Comparison of ENCODE assay signal across 22 mouse cellular contexts in genomic region chr3:142239298-142239697, GRCm38 (mm10).
DNase-seq lines count a peak whose midpoint lies in the region; ATAC-seq and TF ChIP-seq lines count a peak whose summit lies in the region.
"Had no signal": no experiment of that assay in that cellular context is flagged by ENCODE, and none has a peak within 500 bp of the region (broad histone marks: within the 10 kb centered on the region; RNA-seq: fewer than 3 reads in every experiment).

No protein-coding gene starts in this region.

- H3K9me3 ChIP-seq in liver, embryonic 14.5 days (ENCODE audit: control insufficient read depth, low read length) = no peaks in the 10 kb centered on the region
- H3K9me3 ChIP-seq in liver, embryonic 11.5 days (ENCODE audit: control insufficient read depth, low read length) = no peaks in the 10 kb centered on the region
- H3K9me3 ChIP-seq in limb, embryonic 10.5 days (replicated peaks) = no peaks in the 10 kb centered on the region
- H3K9me3 ChIP-seq in liver, postnatal 0 days (ENCODE audit: low read length) = no peaks in the 10 kb centered on the region
- H3K9me3 ChIP-seq: embryonic facial prominence, embryonic 12.5 days; embryonic facial prominence, embryonic 15.5 days; hindbrain, embryonic 10.5 days; hindbrain, embryonic 13.5 days had no signal

- H3K27me3 ChIP-seq in liver, embryonic 14.5 days (ENCODE audit: control insufficient read depth, insufficient read depth, low read length) = no peaks in the 10 kb centered on the region
- H3K27me3 ChIP-seq in liver, embryonic 11.5 days (replicated peaks; ENCODE audit: control insufficient read depth, insufficient read depth, low read length) = no peaks in the 10 kb centered on the region
- H3K27me3 ChIP-seq in limb, embryonic 10.5 days (ENCODE audit: low read depth, poor library complexity, severe bottlenecking) = peaks cover 71% of the 10 kb centered on the region
- no peaks in the 10 kb centered on the region for H3K27me3 ChIP-seq in liver, postnatal 0 days (ENCODE audit: insufficient read depth, low read length)
- H3K27me3 ChIP-seq: embryonic facial prominence, embryonic 12.5 days; embryonic facial prominence, embryonic 15.5 days; hindbrain, embryonic 13.5 days had no signal

- no peak overlapping the region for H3K4me3 ChIP-seq in liver, embryonic 14.5 days (ENCODE audit: insufficient read depth in 1 of 2, low read depth in 2 of 2, low read length in 2 of 2)
- H3K4me3 ChIP-seq in liver, embryonic 11.5 days (ENCODE audit: low read depth, low read length) = no peak overlapping the region
- no peak overlapping the region for H3K4me3 ChIP-seq in limb, embryonic 10.5 days
- H3K4me3 ChIP-seq in liver, postnatal 0 days (ENCODE audit: low read depth, low read length) = no peak overlapping the region
- H3K4me3 ChIP-seq: embryonic facial prominence, embryonic 12.5 days; embryonic facial prominence, embryonic 15.5 days; gastrocnemius, adult 2 months; hindbrain, embryonic 10.5 days; hindbrain, embryonic 13.5 days had no signal

- peak; percentile 23; the same call in 1 of the 2 replicates for ATAC-seq in liver, embryonic 14.5 days (ENCODE audit: insufficient read depth)
- ATAC-seq in liver, embryonic 11.5 days (replicated peaks; ENCODE audit: low FRiP score) = no peak
- peak; percentile 85 for ATAC-seq in liver, postnatal 0 days
- ATAC-seq: CD4-positive, CD25-positive, alpha-beta regulatory T cell, adult 4 months; hindbrain, embryonic 16.5 days had no signal

- intact Hi-C loops in heart, postnatal 36 days (cut with DNase I) = no loop called here

- TF ChIP-seq EP300 in liver, embryonic 14.5 days (IDR thresholded peaks at IDR 0.05; ENCODE audit: low read depth) = no peak
- TF ChIP-seq EP300 in liver, postnatal 0 days (IDR thresholded peaks at IDR 0.05; ENCODE audit: low read depth) = no peak

- no peaks in the 10 kb centered on the region for H3K36me3 ChIP-seq in liver, embryonic 14.5 days (replicated peaks; ENCODE audit: control insufficient read depth, insufficient read depth, low read depth)
- no peaks in the 10 kb centered on the region for H3K36me3 ChIP-seq in liver, embryonic 11.5 days (ENCODE audit: control insufficient read depth, insufficient read depth, low read length)
- H3K36me3 ChIP-seq in limb, embryonic 10.5 days = no peaks in the 10 kb centered on the region
- H3K36me3 ChIP-seq in liver, postnatal 0 days (replicated peaks; ENCODE audit: insufficient read depth, low read length) = peaks cover 15% of the 10 kb centered on the region
- H3K36me3 ChIP-seq: embryonic facial prominence, embryonic 12.5 days; embryonic facial prominence, embryonic 15.5 days; hindbrain, embryonic 10.5 days; hindbrain, embryonic 13.5 days had no signal

- TF ChIP-seq CTCF in liver, embryonic 14.5 days (IDR thresholded peaks at IDR 0.05; ENCODE audit: low read depth) = no peak
- TF ChIP-seq CTCF in liver, postnatal 0 days (IDR thresholded peaks at IDR 0.05; ENCODE audit: low read depth) = no peak

- H3K9ac ChIP-seq in liver, embryonic 14.5 days (replicated peaks) = no peak overlapping the region
- no peak overlapping the region for H3K9ac ChIP-seq in liver, embryonic 11.5 days (ENCODE audit: low read depth, low read length)
- no peak overlapping the region for H3K9ac ChIP-seq in liver, postnatal 0 days (replicated peaks)
- H3K9ac ChIP-seq: embryonic facial prominence, embryonic 12.5 days; embryonic facial prominence, embryonic 15.5 days; forebrain, postnatal 0 days; hindbrain, embryonic 13.5 days had no signal

- no peaks in the 10 kb centered on the region for H3K4me1 ChIP-seq in liver, embryonic 14.5 days (replicated peaks; ENCODE audit: control insufficient read depth in 2 of 2, insufficient read depth in 2 of 2, low read length in 1 of 2)
- H3K4me1 ChIP-seq in liver, embryonic 11.5 days (replicated peaks; ENCODE audit: control insufficient read depth, insufficient read depth, low read length) = no peaks in the 10 kb centered on the region
- peaks cover 41% of the 10 kb centered on the region for H3K4me1 ChIP-seq in limb, embryonic 10.5 days
- H3K4me1 ChIP-seq in liver, postnatal 0 days (ENCODE audit: insufficient read depth) = no peaks in the 10 kb centered on the region
- H3K4me1 ChIP-seq: embryonic facial prominence, embryonic 15.5 days; hindbrain, embryonic 10.5 days; hindbrain, embryonic 13.5 days had no signal

- no peak overlapping the region for H3K27ac ChIP-seq in liver, embryonic 14.5 days
- no peak overlapping the region for H3K27ac ChIP-seq in liver, embryonic 11.5 days (ENCODE audit: low read depth, low read length)
- no peak overlapping the region for H3K27ac ChIP-seq in limb, embryonic 10.5 days
- H3K27ac ChIP-seq in liver, postnatal 0 days (ENCODE audit: low read depth) = no peak overlapping the region
- H3K27ac ChIP-seq: embryonic facial prominence, embryonic 12.5 days; embryonic facial prominence, embryonic 15.5 days; gastrocnemius, adult 2 months; hindbrain, embryonic 10.5 days; hindbrain, embryonic 13.5 days had no signal

- peak in 1 of 3 experiments; percentile 11 for DNase-seq in liver, embryonic 14.5 days (ENCODE audit: low read depth in 3 of 3, low spot score in 3 of 3)
- no peak for DNase-seq in liver, embryonic 11.5 days (ENCODE audit: low spot score)
- peak; percentile 9 for DNase-seq in limb, embryonic 10.5 days (ENCODE audit: low spot score)
- DNase-seq in liver, postnatal 0 days = no peak
- DNase-seq in heart, postnatal 36 days = no peak
- no peak for DNase-seq in cerebellum, postnatal 25 days
- DNase-seq: adrenal gland, adult 8-10 months; adrenal gland, postnatal 25 days; cerebellum, adult 11-12 months; cerebellum, adult 8-10 months; cerebellum, postnatal 10 days; forebrain, postnatal 0 days; gastrocnemius, adult 2 months; gastrocnemius, postnatal 14 days; heart, adult 11 months had no signal

- no peak overlapping the region for H3K4me2 ChIP-seq in liver, embryonic 14.5 days (ENCODE audit: low read depth)
- no peak overlapping the region for H3K4me2 ChIP-seq in liver, embryonic 11.5 days
- H3K4me2 ChIP-seq in liver, postnatal 0 days (ENCODE audit: low read depth, low read length) = no peak overlapping the region
- H3K4me2 ChIP-seq: embryonic facial prominence, embryonic 12.5 days; embryonic facial prominence, embryonic 15.5 days; heart, embryonic 11.5 days; hindbrain, embryonic 13.5 days had no signal

- WGBS in liver, embryonic 14.5 days (ENCODE audit: insufficient replicate concordance) = 64% methylated on average over 2 of the region's 2 CpGs
- WGBS in liver, embryonic 11.5 days = 97% methylated on average over 2 of the region's 2 CpGs
- WGBS in limb, embryonic 10.5 days = 81% methylated on average over 2 of the region's 2 CpGs
- 74% methylated on average over 2 of the region's 2 CpGs for WGBS in liver, postnatal 0 days (ENCODE audit: insufficient replicate concordance)
